Mouse (Mus musculus) C2C12 (cell line): ENCODE data around the gene Sema4d.

Experiments used
- CEBPB ChIP-seq: IDR thresholded peaks from one replicate; pipeline ENCODE4 v1.6.1; 2011; ENCODE audit warnings: low read depth, mild to moderate bottlenecking, control low read depth, moderate library complexity
- CTCF ChIP-seq: IDR thresholded peaks from one replicate; pipeline ENCODE4 v1.5.1; 2011; ENCODE audit not compliant: control insufficient read depth, insufficient read depth, insufficient read length
- FOSL1 ChIP-seq: IDR thresholded peaks from one replicate; pipeline ENCODE4 v1.8.0; 2011; ENCODE audit warnings: mild to moderate bottlenecking, low read length; ENCODE audit not compliant: poor library complexity, insufficient read depth, severe bottlenecking
- MAX ChIP-seq: IDR thresholded peaks from one replicate; pipeline ENCODE4 v1.6.1; 2011; ENCODE audit warnings: mild to moderate bottlenecking, control low read depth
- MYOD1 ChIP-seq: IDR thresholded peaks from one replicate; pipeline ENCODE4 v1.6.1; 2011; ENCODE audit warnings: low read depth; ENCODE audit not compliant: control insufficient read depth, insufficient read length
- USF1 ChIP-seq: IDR thresholded peaks from one replicate; pipeline ENCODE4 v1.6.1; 2011; ENCODE audit warnings: low read depth, mild to moderate bottlenecking, control low read depth, moderate library complexity

DNA sequence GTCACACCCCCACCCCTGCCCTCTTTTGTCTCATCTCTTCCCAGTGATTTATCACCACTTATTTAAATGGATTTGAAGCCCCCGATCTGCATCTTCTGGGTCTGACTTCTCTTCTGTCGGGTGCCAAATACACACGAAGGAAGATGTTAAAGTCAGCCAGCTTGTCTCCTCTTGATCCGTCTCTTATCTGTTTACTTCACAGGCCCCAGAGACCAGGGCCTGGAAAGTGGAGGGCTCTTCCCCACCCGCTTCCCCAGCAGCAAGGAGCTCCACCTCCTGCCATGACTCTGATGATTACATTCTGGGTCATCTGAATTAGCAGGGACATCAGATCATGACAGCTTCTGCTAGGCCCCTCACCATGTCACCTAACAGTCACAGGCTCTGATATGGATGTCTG, 47.7 kb downstream of the Sema4d start:
- TF ChIP-seq FOSL1: no peak
- TF ChIP-seq CTCF: no peak
- no peak for TF ChIP-seq CEBPB
- TF ChIP-seq USF1: no peak
- TF ChIP-seq MYOD1: no peak
- no peak for TF ChIP-seq MAX
